Mouse (Mus musculus) MEL (cell line): Measurements from ENCODE around the gene Kidins220.

ENCODE experiments used
- CHD1 ChIP-seq: IDR thresholded peaks from 2 replicates; pipeline ENCODE4 v1.6.1; 2012; ENCODE audit warnings: low read depth, mild to moderate bottlenecking, inconsistent platforms, low read length, improper control_type of control experiment
- CTCF ChIP-seq, 3 experiments: IDR thresholded peaks in 2 of 3; conservative IDR thresholded peaks in 1 of 3; 2 replicates each; pipeline ENCODE4 v1.5.1; 2011 to 2012; ENCODE audit warnings: low read length in 3 of 3, low read depth in 2 of 3, mild to moderate bottlenecking in 2 of 3, improper control_type of control experiment in 1 of 3, inconsistent platforms in 1 of 3, mixed read lengths in 1 of 3, moderate library complexity in 1 of 3; ENCODE audit not compliant: control insufficient read depth in 1 of 3, insufficient read depth in 1 of 3, poor library complexity in 1 of 3, severe bottlenecking in 1 of 3
- HCFC1 ChIP-seq: IDR thresholded peaks from 2 replicates; pipeline ENCODE4 v1.6.1; 2012; ENCODE audit warnings: low read depth, mild to moderate bottlenecking, inconsistent platforms, low read length, improper control_type of control experiment, moderate library complexity
- MAFK ChIP-seq: IDR thresholded peaks from 2 replicates; pipeline ENCODE4 v1.6.1; 2011; ENCODE audit warnings: low read depth, mild to moderate bottlenecking, low read length, improper control_type of control experiment, borderline replicate concordance
- MYB ChIP-seq: IDR thresholded peaks from 2 replicates; pipeline ENCODE4 v1.6.1; 2011; ENCODE audit warnings: mild to moderate bottlenecking, low read depth, low read length, improper control_type of control experiment
- SIN3A ChIP-seq: IDR thresholded peaks from 2 replicates; pipeline ENCODE4 v1.6.1; 2012; ENCODE audit warnings: low read length, improper control_type of control experiment, inconsistent platforms
- TAL1 ChIP-seq: IDR thresholded peaks from 2 replicates; pipeline ENCODE4 v1.6.1; 2012; ENCODE audit warnings: mild to moderate bottlenecking, inconsistent platforms, low read length, moderate library complexity, mixed read lengths
- USF1 ChIP-seq: IDR thresholded peaks from 2 replicates; pipeline ENCODE4 v1.6.1; 2014; ENCODE audit warnings: low read depth, mild to moderate bottlenecking, inconsistent platforms, low read length, improper control_type of control experiment, moderate library complexity

GRCm38 (mm10) chr12:24966046-24966445 is 8.7 kb upstream of the Kidins220 start:
- TF ChIP-seq CHD1 (no peak), TAL1 (no peak), HCFC1 (no peak), MAFK (no peak), CTCF (IDR thresholded peaks at IDR 0.05 in 2 of 3, conservative IDR thresholded peaks at IDR 0.05 in 1 of 3; ENCODE audit: control insufficient read depth in 1 of 3, insufficient read depth in 1 of 3, low read depth in 2 of 3, low read length in 3 of 3, poor library complexity in 1 of 3, severe bottlenecking in 1 of 3) (no peak), MYB (no peak), SIN3A (no peak), USF1 (no peak)
